Mouse (Mus musculus): ENCODE measurements around the gene Zfp651. TPM values are rescaled to one million over a fixed set of nuclear protein-coding genes. Genes with fewer than 3 reads are reported as not detected.
A peak's percentile ranks its signal among the peaks of the same experiment; 100 is the strongest.

Gene Zfp651
- 97.8 and 115 TPM in 2 replicates for polyA plus RNA-seq (2012; rRNA removed)

GRCm38 (mm10) chr9:121759091-121760081 is at the start of gene Zfp651:
Zfp651 (plus strand) TSS chr9:121759330.
- TF ChIP-seq CTCF (IDR thresholded peaks at IDR 0.05; ENCODE audit: extremely low read depth, insufficient read depth, low read length), result no peak
- TF ChIP-seq POLR2A (IDR thresholded peaks at IDR 0.05; ENCODE audit: extremely low read depth, insufficient read depth, low read length), result peak; percentile 64
- peak within 1 kb of the TSS; percentile 96 for H3K27ac ChIP-seq (ENCODE audit: insufficient read depth, low read length)
- peaks cover 7% of the 10 kb centered on the region for H3K4me1 ChIP-seq (ENCODE audit: control insufficient read depth, insufficient read depth, low read length)
- peak within 1 kb of the TSS; percentile 48 for H3K4me3 ChIP-seq (ENCODE audit: insufficient read depth, low read length)

- Histone ChIP-seq H3K27ac (ENCODE audit: insufficient read depth, low read length) (peak within 1 kb of the TSS; percentile 88), H3K4me1 (ENCODE audit: control insufficient read depth, insufficient read depth, low read length) (peaks cover 5% of the 10 kb centered on the region), H3K4me3 (ENCODE audit: insufficient read depth, low read length) (peak within 1 kb of the TSS; percentile 94)
- TF ChIP-seq POLR2A (IDR thresholded peaks at IDR 0.05; ENCODE audit: extremely low read depth, insufficient read depth, low read length) (peak; percentile 50; the same call in 1 of the 2 replicates), CTCF (IDR thresholded peaks at IDR 0.05; ENCODE audit: extremely low read depth, insufficient read depth, low read length) (no peak)
Measured at GRCm38 (mm10) chr9:121709898-121710583, 49.1 kb upstream of the Zfp651 start, which contains the start of gene Ss18l2. Ss18l2 (plus strand) TSS chr9:121710329.

GRCm38 (mm10) chr9:121710584-121710975 is 48.5 kb upstream of the Zfp651 start:
- TF ChIP-seq CTCF (IDR thresholded peaks at IDR 0.05; ENCODE audit: extremely low read depth, insufficient read depth, low read length) (no peak), POLR2A (IDR thresholded peaks at IDR 0.05; ENCODE audit: extremely low read depth, insufficient read depth, low read length) (no peak)
- peak overlapping the region; percentile 94 for H3K4me3 ChIP-seq (ENCODE audit: insufficient read depth, low read length)
- H3K4me1 ChIP-seq (ENCODE audit: control insufficient read depth, insufficient read depth, low read length), result peaks cover 5% of the 10 kb centered on the region
- peak overlapping the region; percentile 88 for H3K27ac ChIP-seq (ENCODE audit: insufficient read depth, low read length)

GRCm38 (mm10) chr9:121717048-121717447 is 42.1 kb upstream of the Zfp651 start:
- peaks cover 3% of the 10 kb centered on the region; the same call in 1 of the 2 replicates for H3K4me1 ChIP-seq (ENCODE audit: control insufficient read depth, insufficient read depth, low read length)
- no peak overlapping the region for H3K27ac ChIP-seq (ENCODE audit: insufficient read depth, low read length)

GRCm38 (mm10) chr9:121718070-121718705 is 40.9 kb upstream of the Zfp651 start:
- TF ChIP-seq CTCF (IDR thresholded peaks at IDR 0.05; ENCODE audit: extremely low read depth, insufficient read depth, low read length), result no peak
- TF ChIP-seq POLR2A (IDR thresholded peaks at IDR 0.05; ENCODE audit: extremely low read depth, insufficient read depth, low read length), result no peak

More at GRCm38 (mm10) chr9:121717048-121717447, 42.1 kb upstream of the Zfp651 start:
- no peak overlapping the region for H3K4me3 ChIP-seq (ENCODE audit: insufficient read depth, low read length)
- no peak for TF ChIP-seq POLR2A (IDR thresholded peaks at IDR 0.05; ENCODE audit: extremely low read depth, insufficient read depth, low read length)
- TF ChIP-seq CTCF (IDR thresholded peaks at IDR 0.05; ENCODE audit: extremely low read depth, insufficient read depth, low read length), result no peak

GRCm38 (mm10) chr9:121718792-121719318 is 40.3 kb upstream of the Zfp651 start, which contains the start of gene Nktr:
Nktr (plus strand) TSS chr9:121719169.
- Histone ChIP-seq H3K27ac (ENCODE audit: insufficient read depth, low read length) (peak within 1 kb of the TSS; percentile 84), H3K4me3 (ENCODE audit: insufficient read depth, low read length) (peak within 1 kb of the TSS; percentile 98), H3K4me1 (ENCODE audit: control insufficient read depth, insufficient read depth, low read length) (peaks cover 3% of the 10 kb centered on the region; the same call in 1 of the 2 replicates)
- peak; percentile 86 for TF ChIP-seq POLR2A (IDR thresholded peaks at IDR 0.05; ENCODE audit: extremely low read depth, insufficient read depth, low read length)
- no peak for TF ChIP-seq CTCF (IDR thresholded peaks at IDR 0.05; ENCODE audit: extremely low read depth, insufficient read depth, low read length)

More at GRCm38 (mm10) chr9:121718070-121718705, 40.9 kb upstream of the Zfp651 start:
- peak overlapping the region; percentile 84 for H3K27ac ChIP-seq (ENCODE audit: insufficient read depth, low read length)
- H3K4me1 ChIP-seq (ENCODE audit: control insufficient read depth, insufficient read depth, low read length), result peaks cover 3% of the 10 kb centered on the region; the same call in 1 of the 2 replicates
- H3K4me3 ChIP-seq (ENCODE audit: insufficient read depth, low read length), result peak overlapping the region; percentile 98

- Histone ChIP-seq H3K4me3 (ENCODE audit: insufficient read depth, low read length) (peak overlapping the region; percentile 98), H3K27ac (ENCODE audit: insufficient read depth, low read length) (0 out of 2 replicates have a peak overlapping the region, but pooled peaks have one; percentile 72), H3K4me1 (ENCODE audit: control insufficient read depth, insufficient read depth, low read length) (peaks cover 3% of the 10 kb centered on the region; the same call in 1 of the 2 replicates)
- 0 out of 2 replicates have a peak, but pooled peaks have one; percentile 11 for TF ChIP-seq POLR2A (IDR thresholded peaks at IDR 0.05; ENCODE audit: extremely low read depth, insufficient read depth, low read length)
- TF ChIP-seq CTCF (IDR thresholded peaks at IDR 0.05; ENCODE audit: extremely low read depth, insufficient read depth, low read length), result no peak
Measured at GRCm38 (mm10) chr9:121719347-121720331, 39.5 kb upstream of the Zfp651 start.

GRCm38 (mm10) chr9:121740490-121740889 is 18.6 kb upstream of the Zfp651 start:
- Histone ChIP-seq H3K27ac (ENCODE audit: insufficient read depth, low read length) (no peak overlapping the region), H3K4me1 (ENCODE audit: control insufficient read depth, insufficient read depth, low read length) (no peaks in the 10 kb centered on the region; the same call in 1 of the 2 replicates), H3K4me3 (ENCODE audit: insufficient read depth, low read length) (no peak overlapping the region)
- TF ChIP-seq CTCF (IDR thresholded peaks at IDR 0.05; ENCODE audit: extremely low read depth, insufficient read depth, low read length), result no peak
- no peak for TF ChIP-seq POLR2A (IDR thresholded peaks at IDR 0.05; ENCODE audit: extremely low read depth, insufficient read depth, low read length)
